Mouse (Mus musculus) liver, embryonic 14.5 days (tissue): ENCODE measurements around the gene Arel1. TPM values are rescaled to one million over a fixed set of nuclear protein-coding genes. Genes with fewer than 3 reads are reported as not detected.

ENCODE experiments used
- ATAC-seq: fragments of 200-750 bp; cut with Nextera tagmentation; 2 replicates; pipeline ENCODE4 v1.8.0; 2017; ENCODE audit warnings: moderate number of reproducible peaks, mild to moderate bottlenecking, moderate library complexity; ENCODE audit not compliant: insufficient read depth
- DNase-seq, 3 experiments: peaks; one replicate each; pipeline ENCODE4 v3.0.0-alpha.2; 2012 to 2013; ENCODE audit warnings: low read depth in 3 of 3, low spot score in 3 of 3
- H3K27ac ChIP-seq: fragments of 300-500 bp; sonication (generic); 2 replicates; pipeline ENCODE4 v1.5.1; 2014; ENCODE audit warnings: moderate library complexity, mild to moderate bottlenecking, control low read depth, inconsistent platforms
- H3K27me3 ChIP-seq: fragments of 300-500 bp; sonication (generic); 2 replicates; pipeline ENCODE4 v1.6.1; 2014; ENCODE audit warnings: mild to moderate bottlenecking, low read length, moderate library complexity; ENCODE audit not compliant: control insufficient read depth, insufficient read depth
- H3K36me3 ChIP-seq: fragments of 300-500 bp; sonication (generic); replicated peaks from 2 replicates; pipeline ENCODE4 v1.6.1; 2014; ENCODE audit warnings: low read depth; ENCODE audit not compliant: control insufficient read depth, insufficient read depth
- H3K4me1 ChIP-seq, 2 experiments: fragments of 200-500 bp in 1 of 2; fragments of 300-500 bp in 1 of 2; sonication (generic) in 1 of 2; replicated peaks; 2 replicates each; pipeline ENCODE4 v1.6.1; 2012 to 2014; ENCODE audit warnings: antibody characterized with exemption in 1 of 2, inconsistent platforms in 1 of 2, low read length in 1 of 2; ENCODE audit not compliant: control insufficient read depth in 2 of 2, insufficient read depth in 2 of 2
- H3K4me2 ChIP-seq: fragments of 300-500 bp; sonication (generic); 2 replicates; pipeline ENCODE4 v1.6.1; 2014; ENCODE audit warnings: low read depth, mild to moderate bottlenecking, control low read depth, moderate library complexity
- H3K4me3 ChIP-seq, 2 experiments: fragments of 200-500 bp in 1 of 2; fragments of 300-500 bp in 1 of 2; sonication (generic) in 1 of 2; 2 replicates each; pipeline ENCODE4 v1.5.1; 2012 to 2014; ENCODE audit warnings: low read depth in 2 of 2, low read length in 2 of 2, mild to moderate bottlenecking in 2 of 2, control low read depth in 1 of 2, inconsistent platforms in 1 of 2, moderate library complexity in 1 of 2; ENCODE audit not compliant: insufficient read depth in 1 of 2
- H3K9ac ChIP-seq: fragments of 300-500 bp; sonication (generic); replicated peaks from 2 replicates; pipeline ENCODE4 v1.6.1; 2014; ENCODE audit warnings: mild to moderate bottlenecking, control low read depth, moderate library complexity
- H3K9me3 ChIP-seq: fragments of 300-500 bp; sonication (generic); 2 replicates; pipeline ENCODE4 v1.6.1; 2016; ENCODE audit warnings: low read length, mixed read lengths; ENCODE audit not compliant: control insufficient read depth
- CTCF ChIP-seq: IDR thresholded peaks from 2 replicates; pipeline ENCODE4 v1.5.1; 2016; ENCODE audit warnings: antibody characterized with exemption, low read depth, control low read depth
- EP300 ChIP-seq: IDR thresholded peaks from 2 replicates; pipeline ENCODE4 v1.6.1; 2016; ENCODE audit warnings: antibody characterized with exemption, low read depth
- WGBS: fragments of 180-500 bp; shearing (Covaris S2); extraction: QIAGEN DNeasy Blood & Tissue Kit; methylation state at CpG from one replicate; pipeline ENCODE4 v1.1.7; 2014; ENCODE audit not compliant: insufficient replicate concordance; 5-methylcytosine and 5-hydroxymethylcytosine counted together
- polyA plus RNA-seq, 2 experiments: library from polyadenylated mRNA; depleted of rRNA in 1 of 2; stranded (reverse) in 1 of 2; unstranded in 1 of 2; fragments of >200 nt; fragmentation: Nextera tagmentation in 1 of 2; extraction: Ambion mirVana in 1 of 2; gene quantifications; 2 replicates each; pipeline versions ENCODE4 v1.2.1 to v1.2.3; 2012 to 2014

Arel1 gene
- polyA plus RNA-seq, 2 experiments: 14.8 to 16.1 TPM

DNA sequence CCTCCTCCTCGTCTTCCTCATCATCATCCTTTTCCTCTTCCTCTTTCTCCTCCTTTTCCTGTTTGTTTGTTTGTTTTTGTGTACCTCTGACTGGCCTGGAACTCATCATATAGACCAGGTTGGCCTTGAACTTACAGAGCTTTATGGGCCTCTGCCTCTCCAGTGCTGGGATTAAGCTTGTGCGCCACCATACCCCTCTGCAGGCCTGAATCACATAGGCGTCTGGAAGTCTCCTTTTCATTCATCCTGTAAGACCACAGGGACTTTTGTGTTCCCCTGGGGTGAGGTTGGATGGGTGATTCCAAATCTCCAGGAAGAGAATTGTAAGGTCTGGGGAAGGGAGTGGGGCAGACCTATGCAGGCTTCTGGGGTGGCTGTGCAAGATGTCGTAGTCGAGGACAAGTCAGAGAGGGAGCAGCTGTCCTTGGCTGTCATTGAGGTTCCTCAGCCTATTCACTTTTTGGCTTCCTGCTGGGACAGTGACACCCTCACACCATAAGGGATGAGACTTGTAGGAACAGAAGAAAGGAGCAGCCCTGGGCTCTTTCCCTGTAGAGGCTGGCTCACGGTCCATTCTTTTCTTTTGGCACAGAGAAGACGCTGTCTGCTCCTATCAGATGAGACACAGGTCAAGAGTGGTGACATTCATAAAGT, 86.2 kb downstream of the Arel1 start:
- H3K27me3 ChIP-seq: no peaks in the 10 kb centered on the region; the same call in 1 of the 2 replicates
- no peaks in the 10 kb centered on the region for H3K4me1 ChIP-seq
- H3K4me3 ChIP-seq: no peak overlapping the region
- H3K27ac ChIP-seq: no peak overlapping the region
- no peak overlapping the region for H3K9ac ChIP-seq
- H3K4me2 ChIP-seq: no peak overlapping the region
- no peak for TF ChIP-seq CTCF
- no peak for TF ChIP-seq EP300
- no peak for DNase-seq
- 72% methylated on average over 7 of the region's 7 CpGs for WGBS
- no peaks in the 10 kb centered on the region for H3K9me3 ChIP-seq
- no peaks in the 10 kb centered on the region for H3K36me3 ChIP-seq
- ATAC-seq: no peak

DNA sequence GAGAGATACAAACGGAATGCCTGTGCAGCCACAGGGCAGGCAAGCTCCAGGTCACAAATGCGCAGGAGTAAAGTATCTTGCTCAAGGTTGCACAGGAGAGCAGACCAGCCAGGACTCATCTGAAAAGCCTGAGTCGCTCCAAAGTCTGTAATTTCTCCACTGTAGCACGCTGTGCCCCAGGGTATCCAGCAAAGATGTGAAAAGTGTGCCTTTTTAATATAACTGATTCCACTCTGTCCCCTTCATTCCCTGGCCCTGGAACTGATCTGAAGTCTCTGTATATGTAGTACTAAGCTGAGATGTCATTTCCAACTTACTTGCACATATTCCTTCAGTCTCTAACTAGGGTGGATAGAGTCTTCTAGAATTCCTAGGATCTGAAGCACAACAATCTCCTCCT, 87.9 kb downstream of the Arel1 start:
- no peak for DNase-seq
- 62% methylated on average over 4 of the region's 4 CpGs for WGBS
- no peaks in the 10 kb centered on the region for H3K4me1 ChIP-seq
- H3K4me3 ChIP-seq: no peak overlapping the region
- H3K36me3 ChIP-seq: no peaks in the 10 kb centered on the region
- H3K9me3 ChIP-seq: no peaks in the 10 kb centered on the region
- TF ChIP-seq CTCF: no peak
- no peak for TF ChIP-seq EP300
- no peak overlapping the region for H3K27ac ChIP-seq
- no peaks in the 10 kb centered on the region; the same call in 1 of the 2 replicates for H3K27me3 ChIP-seq
- H3K9ac ChIP-seq: no peak overlapping the region
- ATAC-seq: no peak
- no peak overlapping the region for H3K4me2 ChIP-seq

DNA sequence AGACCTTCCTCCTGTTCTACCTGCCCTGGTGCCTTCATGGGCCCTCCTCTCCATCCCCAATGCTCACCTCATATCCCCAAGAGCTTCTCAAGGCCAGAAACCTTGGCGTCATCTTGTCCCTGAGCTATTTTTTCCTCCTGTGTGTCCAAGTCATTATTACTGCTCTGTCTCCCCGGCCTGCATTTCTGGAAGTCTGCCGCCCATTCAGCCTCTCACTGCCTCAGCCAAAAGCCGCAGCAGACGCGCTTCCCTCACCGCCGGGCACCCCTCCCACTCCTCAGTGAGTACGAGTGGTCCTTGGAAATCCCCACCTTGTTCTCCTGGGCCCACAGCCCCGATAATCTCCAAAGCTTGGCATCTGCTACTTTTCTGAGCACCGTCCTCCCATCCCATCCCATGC, 90.6 kb downstream of the Arel1 start:
- Histone ChIP-seq H3K4me2 (no peak overlapping the region), H3K4me1 (no peaks in the 10 kb centered on the region), H3K9ac (no peak overlapping the region), H3K27me3 (peaks cover 25% of the 10 kb centered on the region), H3K4me3 (no peak overlapping the region), H3K36me3 (no peaks in the 10 kb centered on the region), H3K27ac (no peak overlapping the region), H3K9me3 (no peaks in the 10 kb centered on the region)
- WGBS: 48% methylated on average over 11 of the region's 11 CpGs
- TF ChIP-seq CTCF (no peak), EP300 (no peak)
- no peak for ATAC-seq
- no peak for DNase-seq

DNA sequence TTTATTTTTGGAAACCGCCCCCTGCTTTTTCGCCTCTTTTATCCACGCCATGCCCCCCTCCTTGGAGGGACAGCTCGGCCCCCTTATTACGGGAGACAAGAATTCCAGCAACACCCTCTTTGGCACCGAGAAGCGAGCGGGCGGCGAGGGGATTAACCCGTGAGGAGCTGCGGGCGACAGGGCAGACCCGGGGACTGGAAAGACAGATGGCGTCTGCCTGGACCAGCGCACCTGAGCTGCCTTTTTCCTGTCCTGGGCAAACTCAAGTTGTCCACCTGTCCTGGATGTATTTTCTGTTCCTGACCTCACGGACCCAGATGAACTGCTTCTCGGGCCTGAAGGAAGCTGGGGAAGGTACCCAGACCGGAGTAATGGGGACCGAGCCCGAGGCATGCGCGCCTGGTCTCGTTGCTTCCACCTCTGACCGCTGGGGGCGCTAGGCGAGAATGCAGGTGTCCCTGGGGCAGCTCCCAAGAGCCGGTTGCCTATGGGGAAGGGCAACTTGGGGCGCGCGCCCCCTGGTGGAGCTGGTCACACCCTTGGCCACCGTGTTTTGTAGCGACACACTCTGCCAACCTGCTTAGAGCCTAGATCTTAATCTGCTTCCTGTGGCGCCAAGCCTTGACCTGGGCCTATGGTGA, 94.1 kb downstream of the Arel1 start, which contains the start of gene Ltbp2:
TSS of gene Ltbp2 (minus strand) at position 52 of the 641 bp plus-strand sequence.
- H3K4me3 ChIP-seq: peak within 1 kb of the TSS in 1 of 2 experiments; percentile 29; a peak in 2 of 4 replicates
- 3% methylated on average over 34 of the region's 34 CpGs for WGBS
- H3K9ac ChIP-seq: no peak within 1 kb of the TSS
- ATAC-seq (peak; percentile 86), DNase-seq (peak; percentile 73 to 74 (median 73))
- H3K27ac ChIP-seq: no peak within 1 kb of the TSS
- H3K36me3 ChIP-seq: no peaks in the 10 kb centered on the region
- peak; percentile 100 for TF ChIP-seq CTCF
- 0 out of 2 replicates have a peak, but pooled peaks have one; percentile 16 for TF ChIP-seq EP300
- H3K4me2 ChIP-seq: peak within 1 kb of the TSS; percentile 50
- H3K4me1 ChIP-seq: no peaks in the 10 kb centered on the region
- H3K27me3 ChIP-seq: peaks cover 41% of the 10 kb centered on the region
- H3K9me3 ChIP-seq: no peaks in the 10 kb centered on the region

DNA sequence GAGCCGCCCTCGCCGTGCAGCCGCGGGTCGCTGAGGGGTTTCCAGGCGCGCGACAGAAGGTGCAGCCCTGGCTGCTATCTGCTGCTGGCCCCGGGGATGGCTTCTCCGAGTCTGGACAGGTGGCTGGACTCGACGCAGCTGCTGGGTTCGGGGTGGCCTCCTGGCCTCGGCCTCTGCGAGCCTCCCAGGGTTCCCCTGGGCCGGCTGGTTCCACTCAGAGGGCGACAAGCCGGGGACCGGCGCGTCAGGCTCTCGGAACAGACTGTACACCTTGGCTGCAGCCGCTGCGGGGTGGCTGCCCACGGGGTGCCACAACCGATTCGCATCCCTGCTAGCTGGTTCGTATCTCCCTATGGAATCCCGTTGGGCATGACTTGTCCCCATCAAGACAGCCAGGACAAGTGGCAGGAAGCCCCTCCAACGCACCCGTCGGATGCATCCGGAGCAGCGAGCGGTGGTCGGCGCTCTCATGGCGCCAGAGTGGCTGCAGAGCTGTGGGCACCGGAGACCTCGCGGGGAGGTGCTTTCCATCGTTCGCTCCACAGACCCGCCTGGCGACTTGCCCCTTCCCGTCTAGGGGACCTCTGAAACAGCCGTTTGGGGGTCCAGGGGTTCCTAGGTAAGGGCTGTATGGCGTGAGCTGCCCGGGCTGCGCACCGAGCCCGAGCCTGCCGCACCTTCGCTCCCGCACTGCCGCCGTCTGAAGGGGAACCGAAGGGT, 94.8 kb downstream of the Arel1 start:
- Histone ChIP-seq H3K9me3 (no peaks in the 10 kb centered on the region), H3K4me2 (peak overlapping the region; percentile 50), H3K27ac (no peak overlapping the region), H3K4me1 (no peaks in the 10 kb centered on the region), H3K9ac (no peak overlapping the region), H3K27me3 (peaks cover 41% of the 10 kb centered on the region), H3K36me3 (no peaks in the 10 kb centered on the region), H3K4me3 (peak overlapping the region in 1 of 2 experiments; percentile 29; a peak in 2 of 4 replicates)
- 2% methylated on average over 59 of the region's 59 CpGs for WGBS
- DNase-seq (no peak), ATAC-seq (no peak)
- no peak for TF ChIP-seq CTCF
- TF ChIP-seq EP300: no peak
